Mouse (Mus musculus) lung, postnatal 36 days (tissue): ENCODE measurements around the gene Nhsl2.
A peak's percentile ranks its signal among the peaks of the same experiment; 100 is the strongest.
"Not testable (repeated sequence)": the region's sequence is repeated elsewhere in the genome, so short reads cannot be mapped to it uniquely, and the experiment has no call there.

Experiments
- DNase-seq: peaks from one replicate; pipeline ENCODE4 v3.0.0; 2022; ENCODE audit warnings: mixed read lengths

Gene Nhsl2

DNA sequence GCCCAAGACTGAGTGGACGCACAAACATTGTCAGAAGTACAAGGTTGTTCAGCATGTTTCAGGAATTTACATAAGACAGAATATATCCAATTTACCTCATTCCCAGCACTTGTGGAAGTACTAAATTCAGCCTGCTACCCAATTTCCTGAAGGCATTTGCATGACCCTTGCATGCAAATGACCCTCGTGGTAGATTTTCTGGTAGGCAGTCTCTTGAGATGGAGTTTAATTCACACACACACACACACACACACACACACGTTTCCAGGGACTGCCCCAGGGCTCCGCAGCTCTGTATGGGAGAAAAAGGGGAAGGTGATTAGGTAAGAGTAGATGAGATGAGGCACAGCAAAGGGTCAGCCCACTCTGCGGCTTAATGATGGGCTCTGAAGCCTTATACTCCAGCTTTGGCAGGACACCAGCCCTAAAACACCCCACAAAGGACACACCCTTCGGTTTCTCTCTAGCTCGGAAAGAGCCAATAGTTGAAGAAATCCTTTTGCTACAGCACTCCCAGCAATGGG is 245.3 kb downstream of the Nhsl2 start:
- DNase-seq, result no peak

DNA sequence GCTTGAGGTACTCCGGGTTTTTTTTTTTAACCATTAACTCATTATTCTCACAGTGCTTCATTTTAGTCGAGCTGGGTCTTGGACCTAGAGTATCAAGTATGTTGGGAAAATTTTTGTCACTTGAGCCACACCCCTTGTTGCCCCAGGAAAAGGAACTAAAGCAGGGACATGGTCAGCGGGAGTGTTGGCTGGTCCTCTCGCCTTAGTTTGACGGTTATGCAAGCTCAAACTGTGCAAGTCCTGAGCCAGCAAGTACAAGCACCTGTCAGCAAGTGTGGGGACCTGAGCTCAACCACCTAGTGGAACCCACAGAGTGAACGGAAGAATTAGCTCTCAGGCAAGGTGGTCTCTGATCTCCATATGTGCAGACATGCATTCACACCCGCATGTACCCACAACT is 252.7 kb downstream of the Nhsl2 start:
- DNase-seq, result peak; percentile 9

DNA sequence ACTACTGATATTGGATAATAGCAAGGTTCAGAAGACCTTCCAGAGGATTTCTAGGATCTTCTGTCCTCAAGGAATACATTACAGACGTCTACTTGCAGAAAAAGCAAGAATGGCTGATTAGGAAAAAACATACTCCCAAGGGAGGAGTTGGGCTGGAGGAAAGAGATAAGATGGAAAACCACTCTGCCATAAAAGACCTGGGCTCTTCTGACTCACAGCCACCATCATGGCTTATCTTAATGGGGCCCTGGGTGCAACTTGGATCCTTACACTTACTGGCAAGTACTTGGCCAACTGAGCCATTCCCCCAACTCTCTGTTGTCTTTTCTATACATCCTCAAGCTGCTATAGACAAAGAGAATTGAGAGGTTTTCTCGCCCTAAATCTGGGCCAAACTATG is 254.6 kb downstream of the Nhsl2 start:
- not testable (repeated sequence) for DNase-seq

DNA sequence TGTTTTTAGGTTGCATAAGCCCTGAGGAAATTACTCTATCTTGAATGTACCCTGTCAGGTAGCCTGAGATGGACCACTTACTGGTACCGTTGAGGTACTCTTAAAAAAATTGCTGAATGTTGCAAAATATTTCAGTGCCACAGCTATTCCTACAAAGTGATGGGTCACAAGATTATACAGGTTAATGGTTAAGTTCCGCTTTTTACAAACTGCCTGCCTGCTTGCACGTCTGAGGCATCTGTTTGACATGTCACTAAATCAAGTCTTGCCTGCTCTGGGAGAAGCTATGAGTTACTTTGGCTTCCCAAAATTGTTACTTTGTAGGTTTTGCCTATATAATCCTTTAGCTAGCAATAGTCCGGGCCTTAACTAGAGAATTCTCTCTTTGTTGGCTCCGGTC is 260.2 kb downstream of the Nhsl2 start:
- DNase-seq, result not testable (repeated sequence)

DNA sequence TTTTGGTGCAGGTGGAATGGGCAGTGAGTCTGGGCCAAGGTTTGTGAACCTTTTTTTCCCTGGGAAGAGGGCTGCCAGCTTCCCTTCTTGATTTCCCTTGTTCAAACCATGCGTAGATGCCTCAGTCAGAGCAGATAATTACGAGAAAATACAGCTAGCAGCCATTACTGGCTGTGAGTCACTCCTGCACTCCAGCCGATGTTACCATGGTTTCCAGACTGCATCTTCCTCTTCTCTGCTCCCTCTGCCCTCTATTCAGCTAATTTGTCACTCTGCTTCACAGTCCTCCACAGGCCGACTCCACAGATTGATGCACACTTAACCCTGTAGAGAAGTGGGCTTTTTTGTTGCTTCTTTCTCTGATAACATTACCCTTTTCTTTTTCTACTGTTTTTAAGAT is 266.5 kb downstream of the Nhsl2 start:
- DNase-seq, result no peak

DNA sequence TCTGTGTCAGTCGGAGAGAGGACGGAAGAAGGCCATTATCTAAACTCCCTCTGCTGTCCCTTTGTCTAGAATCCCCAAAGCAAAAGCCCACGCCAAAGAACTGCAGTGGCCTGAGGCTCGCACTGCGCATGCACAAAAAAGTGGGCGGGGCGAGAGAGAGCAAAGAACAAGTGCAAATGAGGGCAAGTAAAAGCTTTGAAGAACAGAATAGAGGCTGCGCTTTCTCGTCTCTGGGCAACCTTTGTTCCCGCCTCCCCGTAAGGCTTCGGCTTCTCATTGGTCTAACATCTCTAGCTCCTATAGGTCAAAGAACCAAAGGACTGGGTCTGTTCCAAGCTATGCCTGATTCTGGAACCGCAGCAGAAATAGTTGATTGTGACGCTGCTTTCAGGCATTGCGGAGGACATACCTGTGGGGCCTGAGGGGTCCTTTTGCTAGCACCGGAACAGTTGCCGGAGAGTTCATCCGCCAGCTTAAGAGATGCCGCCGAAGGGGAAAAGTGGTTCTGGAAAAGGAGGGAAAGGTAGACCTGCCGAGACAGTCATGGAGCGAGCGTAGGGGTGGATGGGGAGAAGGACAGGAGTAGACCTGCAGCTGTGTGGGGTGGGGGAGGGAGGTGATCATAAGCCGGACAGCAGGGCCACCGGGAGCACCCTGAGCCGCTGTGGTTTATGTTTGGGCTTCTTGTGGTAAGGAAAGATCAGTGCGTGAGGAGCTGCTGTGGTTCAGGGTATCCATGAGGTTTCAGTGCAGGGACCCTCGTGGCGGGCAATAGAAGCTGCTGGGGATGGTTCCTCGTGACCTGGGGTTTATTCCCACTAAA is 270.1 kb downstream of the Nhsl2 start, which contains the start of gene Pin4:
Gene Pin4, plus strand, starts transcription at position 406 of the 823 bp plus-strand sequence.
- peak; percentile 97 for DNase-seq

DNA sequence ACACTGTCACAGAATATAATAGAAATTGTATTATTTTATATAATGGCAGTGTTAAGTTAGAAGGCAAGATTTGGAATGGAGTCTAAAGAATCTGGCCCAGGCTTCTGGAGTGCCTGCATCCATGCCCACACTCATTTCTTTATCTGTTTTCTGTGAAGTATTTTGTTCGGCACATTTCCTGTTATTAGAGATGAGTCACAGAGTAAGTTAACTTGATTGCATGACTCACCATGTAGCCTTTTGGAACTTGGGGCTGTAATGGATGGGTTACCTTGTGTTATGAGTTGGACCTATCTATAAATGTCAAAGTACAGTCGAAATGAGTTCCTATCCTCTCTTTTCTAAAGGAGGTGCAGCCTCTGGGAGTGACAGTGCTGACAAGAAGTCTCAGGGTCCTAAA is 272.1 kb downstream of the Nhsl2 start:
- DNase-seq, result no peak

DNA sequence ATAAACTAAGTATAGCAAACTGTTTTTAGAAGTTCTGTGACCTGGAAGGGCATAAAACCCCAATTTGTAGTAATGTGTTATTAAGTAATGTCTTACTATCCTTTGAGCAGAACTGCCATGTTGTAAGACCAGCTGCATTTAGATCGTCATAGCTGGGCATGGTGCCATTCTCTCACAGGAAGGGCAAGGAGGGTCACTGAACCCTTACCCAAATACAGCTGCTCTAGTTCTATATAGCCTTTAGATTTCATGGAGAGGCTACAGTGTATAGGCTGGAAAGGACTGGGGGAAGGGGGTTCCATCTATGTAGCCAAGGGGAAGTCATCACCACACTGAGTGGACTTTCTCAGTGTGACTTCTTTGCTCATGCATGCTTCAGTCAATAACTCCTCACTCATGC is 292.0 kb downstream of the Nhsl2 start:
- no peak for DNase-seq
